Mouse (Mus musculus) hindbrain, postnatal 0 days (tissue): ENCODE results near the gene Prkcg. TPM values are rescaled to one million over a fixed set of nuclear protein-coding genes. Genes with fewer than 3 reads are reported as not detected.
A peak's percentile ranks its signal among the peaks of the same experiment; 100 is the strongest.

ENCODE experiments used
- ATAC-seq: fragments of 200-750 bp; cut with Nextera tagmentation; 2 replicates; pipeline ENCODE4 v1.8.0; 2017; ENCODE audit warnings: mild to moderate bottlenecking, moderate TSS enrichment, moderate library complexity
- DNase-seq: peaks from one replicate; pipeline ENCODE4 v3.0.0-alpha.2; 2015; ENCODE audit warnings: low spot score
- H3K27ac ChIP-seq: fragments of 300-500 bp; sonication (generic); 2 replicates; pipeline ENCODE4 v1.5.1; 2014; ENCODE audit warnings: mild to moderate bottlenecking
- H3K27me3 ChIP-seq: fragments of 300-500 bp; sonication (generic); 2 replicates; pipeline ENCODE4 v1.6.1; 2014; ENCODE audit warnings: low read length, mixed read lengths; ENCODE audit not compliant: insufficient read depth
- H3K36me3 ChIP-seq: fragments of 300-500 bp; sonication (generic); 2 replicates; pipeline ENCODE4 v1.6.1; 2014; ENCODE audit warnings: low read length, mixed read lengths; ENCODE audit not compliant: insufficient read depth
- H3K4me1 ChIP-seq: fragments of 300-500 bp; sonication (generic); 2 replicates; pipeline ENCODE4 v1.6.1; 2014; ENCODE audit warnings: antibody characterized with exemption, low read length, mixed read lengths; ENCODE audit not compliant: insufficient read depth
- H3K4me2 ChIP-seq: fragments of 300-500 bp; sonication (generic); 2 replicates; pipeline ENCODE4 v1.6.1; 2014; ENCODE audit warnings: low read depth, mild to moderate bottlenecking, low read length, moderate library complexity, mixed read lengths
- H3K4me3 ChIP-seq: fragments of 300-500 bp; sonication (generic); 2 replicates; pipeline ENCODE4 v1.5.1; 2014; ENCODE audit warnings: low read length
- H3K9ac ChIP-seq: fragments of 300-500 bp; sonication (generic); replicated peaks from 2 replicates; pipeline ENCODE4 v1.6.1; 2014; ENCODE audit warnings: mild to moderate bottlenecking, low read length, moderate library complexity, mixed read lengths
- H3K9me3 ChIP-seq: fragments of 300-500 bp; sonication (generic); 2 replicates; pipeline ENCODE4 v1.6.1; 2016; ENCODE audit warnings: low read length, mixed read lengths
- CTCF ChIP-seq: IDR thresholded peaks from 2 replicates; pipeline ENCODE4 v1.5.1; 2016; ENCODE audit warnings: antibody characterized with exemption, control low read depth, low read depth
- WGBS: fragments of 180-500 bp; shearing (Covaris S2); extraction: QIAGEN DNeasy Blood & Tissue Kit; methylation state at CpG from one replicate; pipeline ENCODE4 v1.1.7; 2014; 5-methylcytosine and 5-hydroxymethylcytosine counted together
- polyA plus RNA-seq: library from polyadenylated mRNA; unstranded; fragments of >200 nt; fragmentation: Nextera tagmentation; extraction: Ambion mirVana; gene quantifications from 2 replicates; pipeline ENCODE4 v1.2.1, GENCODE M21; 2015
- total RNA-seq: library from RNA; depleted of rRNA; stranded (reverse); fragments of >200 nt; gene quantifications from 2 replicates; pipeline ENCODE4 v1.2.3, GENCODE M21; 2014

Prkcg gene
- total and polyA plus RNA-seq, 2 experiments from 2014 or later: 4.2 to 8.0 TPM

GRCm38 (mm10) chr7:3280080-3280653, 8.8 kb upstream of the Prkcg start:
- WGBS: 74% methylated on average over 5 of the region's 5 CpGs

DNA sequence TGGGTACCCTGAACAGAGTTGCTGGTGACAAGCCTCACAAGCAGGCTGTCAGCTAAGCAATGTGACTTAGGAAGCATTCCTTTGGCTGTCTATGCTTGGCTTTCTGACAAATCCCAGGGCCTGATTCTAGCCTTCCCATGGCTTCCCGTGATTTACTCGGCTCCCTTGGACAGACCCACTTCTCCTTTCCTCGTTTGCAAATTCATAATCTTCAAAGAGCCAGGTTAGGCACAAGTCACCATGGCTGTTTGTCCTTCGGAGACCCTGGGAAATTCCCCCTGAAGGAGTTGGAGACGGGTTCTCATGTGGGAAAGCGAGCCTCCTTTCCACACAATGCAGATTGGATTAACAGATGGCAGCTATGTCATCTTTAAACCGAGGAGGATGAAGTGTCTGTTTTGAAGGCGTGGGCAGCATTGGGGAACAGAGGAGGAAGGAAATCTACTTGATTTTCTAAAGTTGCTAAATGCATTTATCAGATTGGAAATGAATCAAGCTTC, 8.3 kb upstream of the Prkcg start:
- TF ChIP-seq CTCF: no peak
- 48% methylated on average over 8 of the region's 8 CpGs for WGBS
- H3K4me1 ChIP-seq: no peaks in the 10 kb centered on the region
- H3K9ac ChIP-seq: no peak overlapping the region
- H3K27me3 ChIP-seq: no peaks in the 10 kb centered on the region
- no peak overlapping the region for H3K27ac ChIP-seq
- ATAC-seq: no peak
- no peak overlapping the region for H3K4me3 ChIP-seq
- H3K4me2 ChIP-seq: no peak overlapping the region
- no peaks in the 10 kb centered on the region for H3K9me3 ChIP-seq
- DNase-seq: no peak
- H3K36me3 ChIP-seq: no peaks in the 10 kb centered on the region

More at GRCm38 (mm10) chr7:3280080-3280653, 8.8 kb upstream of the Prkcg start:
- Histone ChIP-seq H3K4me2 (no peak overlapping the region), H3K36me3 (no peaks in the 10 kb centered on the region), H3K4me1 (no peaks in the 10 kb centered on the region), H3K9me3 (no peaks in the 10 kb centered on the region), H3K27me3 (no peaks in the 10 kb centered on the region), H3K4me3 (no peak overlapping the region), H3K9ac (no peak overlapping the region), H3K27ac (no peak overlapping the region)
- no peak for TF ChIP-seq CTCF
- DNase-seq (no peak), ATAC-seq (no peak)

- WGBS: 82% methylated on average over 6 of the region's 6 CpGs
- H3K36me3 ChIP-seq: no peaks in the 10 kb centered on the region
- H3K4me1 ChIP-seq: no peaks in the 10 kb centered on the region
- H3K27me3 ChIP-seq: no peaks in the 10 kb centered on the region
- H3K4me3 ChIP-seq: no peak overlapping the region
- H3K9me3 ChIP-seq: no peaks in the 10 kb centered on the region
- ATAC-seq (no peak), DNase-seq (no peak)
- no peak overlapping the region for H3K4me2 ChIP-seq
- no peak for TF ChIP-seq CTCF
- H3K27ac ChIP-seq: no peak overlapping the region
- no peak overlapping the region for H3K9ac ChIP-seq
Measured at GRCm38 (mm10) chr7:3281741-3282140, 7.2 kb upstream of the Prkcg start.

DNA sequence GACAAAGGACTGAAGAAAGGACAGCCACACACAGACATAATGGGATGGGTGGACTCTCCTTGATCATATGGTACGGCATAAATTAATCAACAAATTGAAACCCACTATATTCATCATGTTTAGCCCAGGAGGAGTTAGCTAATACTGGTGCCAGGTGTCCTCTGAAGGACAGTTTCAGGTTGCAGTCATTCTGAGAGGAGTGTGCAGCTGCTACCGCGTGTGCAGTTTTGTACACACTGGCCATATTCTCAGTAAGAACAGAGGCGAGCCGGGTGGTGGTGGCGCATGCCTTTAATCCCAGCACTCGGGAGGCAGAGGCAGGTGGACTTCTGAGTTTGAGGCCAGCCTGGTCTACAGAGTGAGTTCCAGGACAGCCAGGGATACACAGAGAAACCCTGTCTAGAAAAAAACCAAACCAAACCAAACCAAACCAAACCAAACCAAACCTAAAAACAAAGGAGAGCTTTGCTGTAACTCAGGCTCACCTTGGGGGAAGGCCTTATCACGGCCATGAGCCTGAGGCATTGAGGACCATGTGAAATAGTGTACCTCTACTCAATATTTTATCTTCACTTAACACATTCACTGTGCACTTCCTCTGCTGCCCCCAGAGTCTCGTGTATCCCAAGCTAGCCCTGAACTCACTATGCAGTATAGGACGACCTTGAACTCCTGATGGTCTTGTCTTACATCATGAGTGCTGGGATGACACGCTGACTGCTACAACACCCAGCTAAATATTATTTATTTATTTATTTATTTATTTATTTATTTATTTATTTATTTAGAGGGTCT, 5.7 kb upstream of the Prkcg start:
- TF ChIP-seq CTCF: no peak
- no peaks in the 10 kb centered on the region for H3K9me3 ChIP-seq
- no peak overlapping the region for H3K4me2 ChIP-seq
- 90% methylated on average over 11 of the region's 11 CpGs for WGBS
- no peaks in the 10 kb centered on the region for H3K36me3 ChIP-seq
- no peak overlapping the region for H3K27ac ChIP-seq
- H3K4me1 ChIP-seq: no peaks in the 10 kb centered on the region
- no peaks in the 10 kb centered on the region for H3K27me3 ChIP-seq
- H3K4me3 ChIP-seq: no peak overlapping the region
- ATAC-seq: no peak
- DNase-seq: no peak
- no peak overlapping the region for H3K9ac ChIP-seq

DNA sequence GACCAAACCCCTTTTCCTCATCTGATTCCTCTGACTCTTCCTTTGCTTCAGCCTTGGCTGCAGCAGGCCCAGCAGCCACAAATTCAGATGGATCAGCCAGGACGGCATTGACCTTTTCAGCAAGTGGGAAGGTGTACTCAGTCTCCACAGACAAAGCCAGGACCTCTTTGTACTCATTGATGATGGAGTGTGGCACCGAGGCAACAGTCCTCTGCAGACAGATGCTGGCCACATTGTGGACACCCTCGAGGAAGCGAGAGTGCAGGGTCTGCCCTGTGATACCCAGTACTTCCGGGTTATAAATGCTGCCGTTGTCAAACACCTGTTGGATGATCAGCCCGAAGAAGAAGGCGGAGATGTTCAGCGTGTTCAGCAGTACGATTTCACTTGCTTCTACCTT, 4.4 kb upstream of the Prkcg start:
- no peaks in the 10 kb centered on the region for H3K36me3 ChIP-seq
- no peaks in the 10 kb centered on the region for H3K4me1 ChIP-seq
- H3K27ac ChIP-seq: no peak overlapping the region
- H3K27me3 ChIP-seq: no peaks in the 10 kb centered on the region
- H3K4me2 ChIP-seq: no peak overlapping the region
- H3K9me3 ChIP-seq: no peaks in the 10 kb centered on the region
- H3K9ac ChIP-seq: no peak overlapping the region
- no peak for TF ChIP-seq CTCF
- 83% methylated on average over 10 of the region's 10 CpGs for WGBS
- H3K4me3 ChIP-seq: no peak overlapping the region
- DNase-seq: no peak
- no peak for ATAC-seq

GRCm38 (mm10) chr7:3286036-3286435, 2.9 kb upstream of the Prkcg start:
- H3K27me3 ChIP-seq: no peaks in the 10 kb centered on the region
- no peak for TF ChIP-seq CTCF
- ATAC-seq (no peak), DNase-seq (no peak)
- no peaks in the 10 kb centered on the region for H3K9me3 ChIP-seq
- H3K9ac ChIP-seq: no peak overlapping the region
- no peaks in the 10 kb centered on the region for H3K36me3 ChIP-seq
- H3K4me3 ChIP-seq: no peak overlapping the region
- H3K4me1 ChIP-seq: 0 out of 2 replicates have a peak, but pooled peaks cover 1% of the 10 kb centered on the region
- H3K4me2 ChIP-seq: no peak overlapping the region
- H3K27ac ChIP-seq: no peak overlapping the region
- WGBS: 95% methylated on average over 5 of the region's 5 CpGs

GRCm38 (mm10) chr7:3287186-3287585, 1.8 kb upstream of the Prkcg start:
- TF ChIP-seq CTCF: no peak
- ATAC-seq (no peak), DNase-seq (peak; percentile 32)
- Histone ChIP-seq H3K36me3 (no peaks in the 10 kb centered on the region), H3K27ac (no peak overlapping the region), H3K4me1 (0 out of 2 replicates have a peak, but pooled peaks cover 4% of the 10 kb centered on the region), H3K4me3 (no peak overlapping the region), H3K4me2 (no peak overlapping the region), H3K9ac (no peak overlapping the region), H3K27me3 (no peaks in the 10 kb centered on the region), H3K9me3 (no peaks in the 10 kb centered on the region)
- 32% methylated on average over 7 of the region's 7 CpGs for WGBS
